Mouse (Mus musculus): ENCODE results near the gene Gm10135. TPM values are rescaled to one million over a fixed set of nuclear protein-coding genes. Genes with fewer than 3 reads are reported as not detected.
"Not testable (repeated sequence)": the region's sequence is repeated elsewhere in the genome, so short reads cannot be mapped to it uniquely, and the experiment has no call there.

Gm10135 gene
- polyA plus RNA-seq, 1 experiment from 2014 or later, result not detected

DNA sequence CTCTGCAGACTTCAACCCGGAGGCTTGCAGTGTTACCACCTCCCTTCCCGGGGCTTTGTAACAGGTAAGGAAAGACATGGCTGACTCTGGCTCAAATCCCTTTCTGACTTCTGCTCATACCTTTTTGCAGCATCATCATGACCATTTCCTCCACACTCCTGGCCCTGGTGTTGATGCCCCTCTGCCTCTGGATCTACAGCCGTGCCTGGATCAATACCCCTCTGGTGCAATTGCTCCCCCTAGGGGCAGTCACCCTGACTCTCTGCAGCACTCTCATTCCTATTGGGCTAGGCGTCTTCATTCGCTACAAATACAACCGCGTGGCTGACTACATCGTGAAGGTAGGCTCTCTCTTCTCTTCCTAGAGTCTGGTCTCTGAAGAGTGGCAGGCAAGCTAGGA lies 33.7 kb upstream of the Gm10135 start:
- H3K4me1 ChIP-seq (replicated peaks; ENCODE audit: insufficient read depth, low read length); ATAC-seq (replicated peaks; ENCODE audit: low FRiP score, low read depth); H3K9ac ChIP-seq (ENCODE audit: low read depth, low read length); H3K36me3 ChIP-seq (ENCODE audit: insufficient read depth, low read length); DNase-seq (ENCODE audit: low spot score); H3K4me3 ChIP-seq (replicated peaks; ENCODE audit: low read depth, low read length); H3K9me3 ChIP-seq (replicated peaks; ENCODE audit: low read length); H3K27ac ChIP-seq; H3K27me3 ChIP-seq (ENCODE audit: insufficient read depth, low read length); H3K4me2 ChIP-seq (ENCODE audit: low read length): not testable (repeated sequence)
- TF ChIP-seq CTCF (IDR thresholded peaks at IDR 0.05; ENCODE audit: low read depth), result peak; percentile 42; the same call in 1 of the 2 replicates
- WGBS, result 44% methylated on average over 8 of the region's 8 CpGs

DNA sequence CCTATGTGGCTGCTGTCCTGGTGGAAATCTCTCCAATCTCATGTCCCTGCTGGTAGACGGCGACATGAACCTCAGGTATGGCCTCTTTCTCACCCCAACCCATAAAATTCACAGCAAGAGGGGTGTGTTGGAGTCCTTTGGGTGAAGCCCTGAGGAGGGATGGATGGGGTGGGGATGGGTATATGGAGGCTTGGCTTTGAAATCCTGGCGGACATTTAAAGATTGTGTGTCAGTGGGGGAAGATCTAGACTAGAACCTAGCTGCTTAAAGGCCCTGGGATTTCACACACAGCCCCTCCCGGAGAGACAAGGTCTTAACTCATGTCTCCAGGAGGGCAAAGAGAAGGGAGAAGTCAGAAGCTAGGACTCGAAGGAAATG lies 33.1 kb upstream of the Gm10135 start:
- H3K9me3 ChIP-seq (replicated peaks; ENCODE audit: low read length), result no peaks in the 10 kb centered on the region
- peaks cover 4% of the 10 kb centered on the region; the same call in 1 of the 2 replicates for H3K4me1 ChIP-seq (replicated peaks; ENCODE audit: insufficient read depth, low read length)
- peak overlapping the region; percentile 35; the same call in 1 of the 2 replicates for H3K4me3 ChIP-seq (replicated peaks; ENCODE audit: low read depth, low read length)
- WGBS, result 29% methylated on average over 5 of the region's 5 CpGs
- H3K9ac ChIP-seq (ENCODE audit: low read depth, low read length), result no peak overlapping the region
- peaks cover 9% of the 10 kb centered on the region; the same call in 1 of the 2 replicates for H3K27me3 ChIP-seq (ENCODE audit: insufficient read depth, low read length)
- TF ChIP-seq CTCF (IDR thresholded peaks at IDR 0.05; ENCODE audit: low read depth), result no peak
- DNase-seq (ENCODE audit: low spot score) (no peak), ATAC-seq (replicated peaks; ENCODE audit: low FRiP score, low read depth) (no peak)
- no peak overlapping the region for H3K27ac ChIP-seq
- H3K36me3 ChIP-seq (ENCODE audit: insufficient read depth, low read length), result no peaks in the 10 kb centered on the region
- H3K4me2 ChIP-seq (ENCODE audit: low read length), result no peak overlapping the region

DNA sequence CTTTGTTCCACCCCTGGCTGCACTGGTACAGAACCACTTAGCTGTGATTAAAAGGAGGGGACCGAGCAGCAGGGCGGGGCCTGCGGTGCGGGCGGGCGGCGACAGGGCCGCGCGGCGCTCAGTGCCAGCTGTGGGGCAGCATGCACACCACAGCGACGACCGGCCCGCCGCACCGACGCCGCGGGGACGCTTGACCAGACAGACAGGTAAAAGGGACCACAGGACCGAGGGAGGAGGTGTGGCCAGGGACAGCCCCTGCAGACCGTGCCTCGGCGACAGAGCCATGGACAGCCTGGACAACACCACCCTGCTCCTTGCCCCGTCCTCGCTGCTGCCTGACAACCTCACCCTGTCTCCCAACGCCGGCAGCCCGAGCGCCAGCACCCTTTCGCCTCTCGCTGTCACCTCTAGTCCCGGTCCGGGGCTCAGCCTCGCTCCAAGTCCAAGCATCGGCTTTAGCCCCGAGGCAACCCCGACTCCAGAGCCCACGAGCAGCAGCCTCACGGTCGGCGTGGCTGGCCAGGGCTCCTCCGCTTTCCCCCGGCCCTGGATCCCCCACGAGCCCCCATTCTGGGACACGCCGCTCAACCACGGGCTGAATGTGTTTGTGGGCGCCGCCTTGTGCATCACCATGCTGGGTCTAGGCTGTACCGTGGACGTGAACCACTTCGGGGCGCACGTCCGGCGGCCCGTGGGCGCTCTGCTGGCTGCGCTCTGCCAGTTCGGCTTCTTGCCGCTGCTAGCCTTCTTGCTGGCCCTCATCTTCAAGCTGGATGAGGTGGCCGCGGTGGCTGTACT lies 32.5 kb upstream of the Gm10135 start, which contains the start of gene Slc10a4:
Gene Slc10a4 (plus strand): TSS at position 100 of the 798 bp plus-strand sequence.
- peak; percentile 78 for ATAC-seq (replicated peaks; ENCODE audit: low FRiP score, low read depth)

GRCm38 (mm10) chr5:73004046-73004445 lies 29.5 kb upstream of the Gm10135 start:
- no peak for TF ChIP-seq CTCF (IDR thresholded peaks at IDR 0.05; ENCODE audit: low read depth)
- Histone ChIP-seq H3K9ac (ENCODE audit: low read depth, low read length) (no peak overlapping the region), H3K36me3 (ENCODE audit: insufficient read depth, low read length) (no peaks in the 10 kb centered on the region), H3K27me3 (ENCODE audit: insufficient read depth, low read length) (peaks cover 9% of the 10 kb centered on the region; the same call in 1 of the 2 replicates), H3K27ac (no peak overlapping the region), H3K4me3 (replicated peaks; ENCODE audit: low read depth, low read length) (no peak overlapping the region), H3K4me1 (replicated peaks; ENCODE audit: insufficient read depth, low read length) (peaks cover 4% of the 10 kb centered on the region; the same call in 1 of the 2 replicates), H3K9me3 (replicated peaks; ENCODE audit: low read length) (no peaks in the 10 kb centered on the region), H3K4me2 (ENCODE audit: low read length) (no peak overlapping the region)
- ATAC-seq (replicated peaks; ENCODE audit: low FRiP score, low read depth) (no peak), DNase-seq (ENCODE audit: low spot score) (no peak)
- 77% methylated on average over 5 of the region's 5 CpGs for WGBS

More for the DNA sequence above, 32.5 kb upstream of the Gm10135 start, which contains the start of gene Slc10a4:
- Histone ChIP-seq H3K4me3 (replicated peaks; ENCODE audit: low read depth, low read length) (peak within 1 kb of the TSS; percentile 35), H3K4me1 (replicated peaks; ENCODE audit: insufficient read depth, low read length) (peaks cover 4% of the 10 kb centered on the region; the same call in 1 of the 2 replicates), H3K9me3 (replicated peaks; ENCODE audit: low read length) (no peaks in the 10 kb centered on the region), H3K27ac (no peak within 1 kb of the TSS), H3K9ac (ENCODE audit: low read depth, low read length) (no peak within 1 kb of the TSS), H3K4me2 (ENCODE audit: low read length) (peak within 1 kb of the TSS; percentile 67), H3K36me3 (ENCODE audit: insufficient read depth, low read length) (no peaks in the 10 kb centered on the region), H3K27me3 (ENCODE audit: insufficient read depth, low read length) (peaks cover 9% of the 10 kb centered on the region; the same call in 1 of the 2 replicates)
- no peak for DNase-seq (ENCODE audit: low spot score)
- no peak for TF ChIP-seq CTCF (IDR thresholded peaks at IDR 0.05; ENCODE audit: low read depth)
- 6% methylated on average over 64 of the region's 65 CpGs for WGBS

DNA sequence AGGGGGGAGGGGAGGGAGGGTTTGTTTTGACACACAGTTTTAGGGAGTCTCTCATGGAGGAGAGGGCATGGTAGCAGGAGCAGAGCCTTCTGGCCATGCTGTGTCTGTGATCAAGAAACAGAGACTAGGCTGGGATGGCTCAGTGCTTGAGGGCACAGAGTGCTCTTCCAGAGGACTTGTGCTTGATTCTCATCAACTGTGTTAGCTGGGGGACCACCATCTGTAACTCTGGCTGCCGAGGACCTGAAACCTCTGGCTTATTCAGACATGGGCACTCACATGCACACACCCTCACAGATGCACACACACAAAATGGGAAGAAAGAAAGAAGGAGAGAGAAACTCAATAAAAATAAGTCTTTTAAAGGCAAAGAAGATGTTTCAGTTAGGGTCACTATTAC lies 24.0 kb upstream of the Gm10135 start:
- H3K36me3 ChIP-seq (ENCODE audit: insufficient read depth, low read length); H3K9ac ChIP-seq (ENCODE audit: low read depth, low read length); H3K4me3 ChIP-seq (replicated peaks; ENCODE audit: low read depth, low read length); H3K4me1 ChIP-seq (replicated peaks; ENCODE audit: insufficient read depth, low read length); H3K27me3 ChIP-seq (ENCODE audit: insufficient read depth, low read length); H3K9me3 ChIP-seq (replicated peaks; ENCODE audit: low read length); ATAC-seq (replicated peaks; ENCODE audit: low FRiP score, low read depth); H3K4me2 ChIP-seq (ENCODE audit: low read length); H3K27ac ChIP-seq; DNase-seq (ENCODE audit: low spot score): not testable (repeated sequence)
- 76% methylated on average over 1 of the region's 1 CpGs for WGBS

DNA sequence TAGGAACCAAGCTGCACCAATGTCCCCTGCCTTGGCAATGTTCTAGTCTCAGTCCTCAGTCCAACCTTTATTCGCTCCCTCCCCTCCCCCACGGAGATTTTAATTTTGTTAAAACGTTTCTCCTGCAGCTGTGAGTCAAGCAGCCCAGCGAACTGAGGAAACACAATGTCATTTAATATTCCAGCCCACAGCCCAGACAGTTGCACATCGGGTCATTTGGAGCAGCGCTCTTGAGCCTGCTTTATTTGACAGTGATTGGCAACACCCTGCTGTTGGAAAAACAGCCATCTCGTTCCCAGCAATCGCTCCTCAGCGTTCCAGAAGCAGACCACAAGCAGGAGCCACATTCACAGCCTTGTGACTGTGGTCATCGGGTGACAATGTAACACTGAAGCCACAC lies 20.9 kb upstream of the Gm10135 start:
- H3K36me3 ChIP-seq (ENCODE audit: insufficient read depth, low read length), result no peaks in the 10 kb centered on the region
- H3K27ac ChIP-seq, result no peak overlapping the region
- TF ChIP-seq CTCF (IDR thresholded peaks at IDR 0.05; ENCODE audit: low read depth), result no peak
- no peak for ATAC-seq (replicated peaks; ENCODE audit: low FRiP score, low read depth)
- H3K9ac ChIP-seq (ENCODE audit: low read depth, low read length), result no peak overlapping the region
- H3K4me3 ChIP-seq (replicated peaks; ENCODE audit: low read depth, low read length), result no peak overlapping the region
- H3K27me3 ChIP-seq (ENCODE audit: insufficient read depth, low read length), result no peaks in the 10 kb centered on the region
- no peak overlapping the region for H3K4me2 ChIP-seq (ENCODE audit: low read length)
- WGBS, result 15% methylated on average over 10 of the region's 10 CpGs
- H3K4me1 ChIP-seq (replicated peaks; ENCODE audit: insufficient read depth, low read length), result no peaks in the 10 kb centered on the region
- DNase-seq (ENCODE audit: low spot score), result peak; percentile 64
- no peaks in the 10 kb centered on the region for H3K9me3 ChIP-seq (replicated peaks; ENCODE audit: low read length)

Measured in kidney, postnatal 0 days (tissue).